Mouse (Mus musculus) heart, adult 9 months (tissue): Measurements from ENCODE around the gene Ghrhr.

Source experiments
- DNase-seq, 2 experiments: peaks; one replicate each; pipeline ENCODE4 v3.0.0; 2022; ENCODE audit warnings: low spot score in 2 of 2

The Ghrhr gene

GRCm38 (mm10) chr6:55396176-55396575 lies 20.1 kb downstream of the Ghrhr start:
- DNase-seq: peak; percentile 81 to 83

GRCm38 (mm10) chr6:55396622-55397041 lies 20.5 kb downstream of the Ghrhr start:
- peak; percentile 68 to 78 for DNase-seq

GRCm38 (mm10) chr6:55398869-55399628 lies 23.0 kb downstream of the Ghrhr start:
- DNase-seq: peak; percentile 57 to 66

- peak in 1 of 2 experiments; percentile 30 for DNase-seq
Measured at GRCm38 (mm10) chr6:55399910-55400309, 23.8 kb downstream of the Ghrhr start.

GRCm38 (mm10) chr6:55402041-55402776 lies 26.1 kb downstream of the Ghrhr start:
- peak; percentile 44 to 70 for DNase-seq

- peak in 1 of 2 experiments; percentile 38 for DNase-seq
Measured at GRCm38 (mm10) chr6:55403411-55404309, 27.6 kb downstream of the Ghrhr start.

GRCm38 (mm10) chr6:55404421-55404990 lies 28.4 kb downstream of the Ghrhr start:
- DNase-seq: peak in 1 of 2 experiments; percentile 38

GRCm38 (mm10) chr6:55407345-55407744 lies 31.2 kb downstream of the Ghrhr start:
- no peak for DNase-seq

- DNase-seq: no peak
Measured at GRCm38 (mm10) chr6:55410119-55410775, 34.2 kb downstream of the Ghrhr start.

- DNase-seq: peak; percentile 61 to 62
Measured at GRCm38 (mm10) chr6:55410977-55411376, 34.9 kb downstream of the Ghrhr start.

- DNase-seq: no peak
Measured at GRCm38 (mm10) chr6:55416202-55416601, 40.1 kb downstream of the Ghrhr start.

GRCm38 (mm10) chr6:55418746-55419410 lies 42.8 kb downstream of the Ghrhr start:
- no peak for DNase-seq

GRCm38 (mm10) chr6:55420411-55420810 lies 44.3 kb downstream of the Ghrhr start:
- DNase-seq: no peak

GRCm38 (mm10) chr6:55420869-55421361 lies 44.8 kb downstream of the Ghrhr start:
- DNase-seq: no peak

- DNase-seq: peak; percentile 29 to 36
Measured at GRCm38 (mm10) chr6:55432121-55432520, 56.0 kb downstream of the Ghrhr start.

- DNase-seq: peak; percentile 71 to 74
Measured at GRCm38 (mm10) chr6:55434360-55434759, 58.3 kb downstream of the Ghrhr start.

- no peak for DNase-seq
Measured at GRCm38 (mm10) chr6:55435266-55436159, 59.4 kb downstream of the Ghrhr start.

GRCm38 (mm10) chr6:55437919-55438318 lies 61.8 kb downstream of the Ghrhr start:
- DNase-seq: no peak
